Mouse (Mus musculus) megakaryocyte, embryonic 14.5 days (primary cell): ENCODE measurements at regions not wholly inside any gene's neighbourhood (a gene's known extent, or its start where the extent isn't known, plus 50 kb on each side); places are given as distances from the start of the nearest gene placed in this dataset.

Experiments
- FLI1 ChIP-seq: IDR thresholded peaks from 2 replicates; pipeline ENCODE4 v1.6.1; 2012; ENCODE audit warnings: low read length, inconsistent platforms, mixed read lengths
- GATA1 ChIP-seq: IDR thresholded peaks from 3 replicates; pipeline ENCODE4 v1.6.1; 2012; ENCODE audit warnings: mixed read lengths, low read length, inconsistent platforms, borderline replicate concordance

- no peak for TF ChIP-seq FLI1
- no peak for TF ChIP-seq GATA1
Measured at GRCm38 (mm10) chr2:160220562-160221021, 113.4 kb downstream of the Gm826 start.
